Mouse (Mus musculus) ES-Bruce4 (cell line): Measurements from ENCODE around the gene Tmem163. TPM values are rescaled to one million over a fixed set of nuclear protein-coding genes. Genes with fewer than 3 reads are reported as not detected.

Experiments
- H3K27ac ChIP-seq: 2 replicates; pipeline ENCODE4 v1.5.1; 2012; ENCODE audit warnings: low read length, inconsistent platforms; ENCODE audit not compliant: insufficient read depth
- H3K27me3 ChIP-seq: 2 replicates; pipeline ENCODE4 v1.6.1; 2012; ENCODE audit warnings: mild to moderate bottlenecking, low read length, inconsistent platforms; ENCODE audit not compliant: control insufficient read depth, poor library complexity, insufficient read depth, severe bottlenecking
- H3K36me3 ChIP-seq: 2 replicates; pipeline ENCODE4 v1.6.1; 2012; ENCODE audit warnings: inconsistent platforms, mild to moderate bottlenecking, low read length, moderate library complexity; ENCODE audit not compliant: control insufficient read depth, poor library complexity, insufficient read depth, severe bottlenecking
- H3K4me1 ChIP-seq: one replicate; pipeline ENCODE4 v1.8.1; 2011; ENCODE audit warnings: low read length; ENCODE audit not compliant: control insufficient read depth, insufficient read depth
- H3K4me3 ChIP-seq: 2 replicates; pipeline ENCODE4 v1.5.1; 2011; ENCODE audit warnings: low read depth, mild to moderate bottlenecking, low read length
- H3K9ac ChIP-seq: 2 replicates; pipeline ENCODE4 v1.6.1; 2012; ENCODE audit warnings: low read depth, mild to moderate bottlenecking, inconsistent platforms; ENCODE audit not compliant: poor library complexity, severe bottlenecking
- H3K9me3 ChIP-seq: replicated peaks from 2 replicates; pipeline ENCODE4 v1.6.1; 2012; ENCODE audit warnings: mild to moderate bottlenecking, low read length, inconsistent platforms; ENCODE audit not compliant: control insufficient read depth, poor library complexity, insufficient read depth, severe bottlenecking
- CTCF ChIP-seq: IDR thresholded peaks from one replicate; pipeline ENCODE4 v1.8.1; 2011; ENCODE audit warnings: low read depth, low read length
- EP300 ChIP-seq: IDR thresholded peaks from 2 replicates; pipeline ENCODE4 v1.6.1; 2011; ENCODE audit warnings: low read depth, low read length; ENCODE audit not compliant: insufficient read depth
- POLR2A ChIP-seq: IDR thresholded peaks from one replicate; pipeline ENCODE4 v1.8.1; 2011; ENCODE audit warnings: low read length; ENCODE audit not compliant: insufficient read depth
- polyA plus RNA-seq: library from polyadenylated mRNA; stranded (reverse); fragments of >200 nt; gene quantifications from 2 replicates; pipeline ENCODE4 v1.2.4, GENCODE M21; 2011; ENCODE audit warnings: low read depth; ENCODE audit not compliant: missing spikeins, insufficient read depth, insufficient read length

The Tmem163 gene
- polyA plus RNA-seq, 1 experiment = 1.6 TPM

- H3K4me3 ChIP-seq = no peak overlapping the region
- TF ChIP-seq POLR2A (no peak), CTCF (no peak), EP300 (no peak)
- no peak overlapping the region for H3K9ac ChIP-seq
- no peak overlapping the region for H3K27ac ChIP-seq
- H3K4me1 ChIP-seq = no peaks in the 10 kb centered on the region
- H3K27me3 ChIP-seq = no peaks in the 10 kb centered on the region
- H3K9me3 ChIP-seq = no peaks in the 10 kb centered on the region
- H3K36me3 ChIP-seq = no peaks in the 10 kb centered on the region
Measured at GRCm38 (mm10) chr1:127475756-127476155, 203.6 kb downstream of the Tmem163 start.

GRCm38 (mm10) chr1:127470175-127470574 lies 209.2 kb downstream of the Tmem163 start:
- no peaks in the 10 kb centered on the region for H3K36me3 ChIP-seq
- no peak for TF ChIP-seq EP300
- no peak for TF ChIP-seq CTCF
- TF ChIP-seq POLR2A = no peak

GRCm38 (mm10) chr1:127467238-127467637 lies 212.1 kb downstream of the Tmem163 start:
- Histone ChIP-seq H3K9me3 (no peaks in the 10 kb centered on the region), H3K27ac (no peak overlapping the region), H3K4me1 (no peaks in the 10 kb centered on the region), H3K4me3 (no peak overlapping the region), H3K36me3 (no peaks in the 10 kb centered on the region), H3K27me3 (no peaks in the 10 kb centered on the region), H3K9ac (no peak overlapping the region)
- no peak for TF ChIP-seq CTCF
- TF ChIP-seq EP300 = no peak
- TF ChIP-seq POLR2A = no peak

More at GRCm38 (mm10) chr1:127470175-127470574, 209.2 kb downstream of the Tmem163 start:
- H3K9ac ChIP-seq = no peak overlapping the region
- no peak overlapping the region for H3K4me3 ChIP-seq
- H3K9me3 ChIP-seq = no peaks in the 10 kb centered on the region
- no peak overlapping the region for H3K27ac ChIP-seq
- H3K4me1 ChIP-seq = no peaks in the 10 kb centered on the region
- H3K27me3 ChIP-seq = no peaks in the 10 kb centered on the region

- H3K4me1 ChIP-seq = no peaks in the 10 kb centered on the region
- H3K36me3 ChIP-seq = no peaks in the 10 kb centered on the region
- H3K27ac ChIP-seq = no peak overlapping the region
- H3K4me3 ChIP-seq = no peak overlapping the region
- no peaks in the 10 kb centered on the region for H3K27me3 ChIP-seq
- no peak overlapping the region for H3K9ac ChIP-seq
- no peaks in the 10 kb centered on the region for H3K9me3 ChIP-seq
- no peak for TF ChIP-seq POLR2A
- TF ChIP-seq EP300 = no peak
Measured at GRCm38 (mm10) chr1:127465292-127465691, 214.1 kb downstream of the Tmem163 start.

GRCm38 (mm10) chr1:127464041-127464440 lies 215.3 kb downstream of the Tmem163 start:
- Histone ChIP-seq H3K9ac (no peak overlapping the region), H3K4me3 (no peak overlapping the region), H3K9me3 (no peaks in the 10 kb centered on the region), H3K27me3 (no peaks in the 10 kb centered on the region), H3K27ac (no peak overlapping the region), H3K36me3 (no peaks in the 10 kb centered on the region), H3K4me1 (no peaks in the 10 kb centered on the region)
- TF ChIP-seq POLR2A = no peak
- TF ChIP-seq EP300 = no peak
- no peak for TF ChIP-seq CTCF

GRCm38 (mm10) chr1:127461017-127461416 lies 218.3 kb downstream of the Tmem163 start:
- Histone ChIP-seq H3K36me3 (no peaks in the 10 kb centered on the region), H3K9me3 (no peaks in the 10 kb centered on the region), H3K27me3 (no peaks in the 10 kb centered on the region), H3K4me3 (no peak overlapping the region), H3K27ac (no peak overlapping the region), H3K9ac (no peak overlapping the region), H3K4me1 (no peaks in the 10 kb centered on the region)
- no peak for TF ChIP-seq EP300
- TF ChIP-seq CTCF = no peak
- no peak for TF ChIP-seq POLR2A
